Mouse (Mus musculus) forebrain, embryonic 16.5 days (tissue): ENCODE measurements around the gene Nlgn2. TPM values are rescaled to one million over a fixed set of nuclear protein-coding genes. Genes with fewer than 3 reads are reported as not detected.

Source experiments
- ATAC-seq: fragments of 200-750 bp; cut with Nextera tagmentation; 2 replicates; pipeline ENCODE4 v1.8.0; 2017; ENCODE audit warnings: mild to moderate bottlenecking, moderate library complexity
- H3K27ac ChIP-seq: fragments of 300-500 bp; sonication (generic); 2 replicates; pipeline ENCODE4 v1.5.1; 2014; ENCODE audit warnings: low read length, control low read depth
- H3K27me3 ChIP-seq: fragments of 300-500 bp; sonication (generic); replicated peaks from 2 replicates; pipeline ENCODE4 v1.6.1; 2014; ENCODE audit warnings: low read length; ENCODE audit not compliant: control insufficient read depth, insufficient read depth
- H3K36me3 ChIP-seq: fragments of 300-500 bp; sonication (generic); 2 replicates; pipeline ENCODE4 v1.6.1; 2014; ENCODE audit not compliant: control insufficient read depth, insufficient read depth
- H3K4me1 ChIP-seq: fragments of 300-500 bp; sonication (generic); replicated peaks from 2 replicates; pipeline ENCODE4 v1.6.1; 2014; ENCODE audit warnings: low read length; ENCODE audit not compliant: control insufficient read depth, insufficient read depth
- H3K4me2 ChIP-seq: fragments of 300-500 bp; sonication (generic); 2 replicates; pipeline ENCODE4 v1.6.1; 2014; ENCODE audit warnings: mild to moderate bottlenecking, low read length, control low read depth
- H3K4me3 ChIP-seq: fragments of 300-500 bp; sonication (generic); replicated peaks from 2 replicates; pipeline ENCODE4 v1.5.1; 2014; ENCODE audit warnings: mild to moderate bottlenecking, low read length, control low read depth
- H3K9ac ChIP-seq: fragments of 300-500 bp; sonication (generic); replicated peaks from 2 replicates; pipeline ENCODE4 v1.6.1; 2014; ENCODE audit warnings: low read depth, low read length, control low read depth
- H3K9me3 ChIP-seq: fragments of 300-500 bp; sonication (generic); 2 replicates; pipeline ENCODE4 v1.6.1; 2016; ENCODE audit warnings: low read length; ENCODE audit not compliant: control insufficient read depth
- WGBS: fragments of 180-500 bp; shearing (Covaris S2); extraction: QIAGEN DNeasy Blood & Tissue Kit; methylation state at CpG from one replicate; pipeline ENCODE4 v1.1.7; 2014; 5-methylcytosine and 5-hydroxymethylcytosine counted together
- polyA plus RNA-seq: library from polyadenylated mRNA; unstranded; fragments of >200 nt; fragmentation: Nextera tagmentation; extraction: Ambion mirVana; gene quantifications from 2 replicates; pipeline ENCODE4 v1.2.1, GENCODE M21; 2015

Gene Nlgn2
- polyA plus RNA-seq, 1 experiment from 2014 or later: 22.8 TPM

DNA sequence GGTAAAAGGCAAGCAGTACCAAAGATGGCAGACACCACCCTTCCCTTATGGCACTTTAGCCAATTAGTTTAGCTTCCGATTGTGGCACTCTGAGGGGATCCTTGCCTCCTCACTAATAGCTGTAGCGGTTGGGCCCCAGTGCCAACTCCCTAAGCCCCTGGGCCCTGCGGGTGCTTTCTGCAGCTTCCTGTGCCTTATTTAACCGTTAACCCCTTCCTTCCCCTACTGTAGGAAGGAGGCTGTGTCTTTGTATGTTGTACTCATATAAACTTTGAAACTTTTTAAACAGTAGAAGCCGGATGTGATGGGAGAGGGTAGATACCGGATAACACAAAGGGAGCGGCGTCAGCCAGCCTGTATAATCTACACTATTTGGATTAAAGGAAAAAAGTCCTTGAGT is 13.2 kb upstream of the Nlgn2 start:
- no peaks in the 10 kb centered on the region for H3K27me3 ChIP-seq
- H3K4me1 ChIP-seq: peaks cover 20% of the 10 kb centered on the region
- WGBS: 65% methylated on average over 8 of the region's 8 CpGs
- H3K9me3 ChIP-seq: no peaks in the 10 kb centered on the region
- H3K4me3 ChIP-seq: no peak overlapping the region
- H3K27ac ChIP-seq: no peak overlapping the region
- ATAC-seq: no peak
- H3K36me3 ChIP-seq: peaks cover 18% of the 10 kb centered on the region; the same call in 1 of the 2 replicates
- H3K4me2 ChIP-seq: no peak overlapping the region
- H3K9ac ChIP-seq: no peak overlapping the region

- no peaks in the 10 kb centered on the region for H3K27me3 ChIP-seq
- H3K4me1 ChIP-seq: peaks cover 24% of the 10 kb centered on the region
- H3K4me3 ChIP-seq: no peak overlapping the region
- H3K9me3 ChIP-seq: no peaks in the 10 kb centered on the region
- WGBS: 95% methylated on average over 15 of the region's 15 CpGs
- H3K9ac ChIP-seq: no peak overlapping the region
- no peak overlapping the region for H3K4me2 ChIP-seq
- no peak overlapping the region for H3K27ac ChIP-seq
- no peak for ATAC-seq
- peaks cover 18% of the 10 kb centered on the region; the same call in 1 of the 2 replicates for H3K36me3 ChIP-seq
Measured at GRCm38 (mm10) chr11:69849884-69850283, 12.3 kb upstream of the Nlgn2 start.

GRCm38 (mm10) chr11:69849128-69849527 is 11.5 kb upstream of the Nlgn2 start:
- Histone ChIP-seq H3K4me1 (peaks cover 24% of the 10 kb centered on the region), H3K4me3 (no peak overlapping the region), H3K27me3 (no peaks in the 10 kb centered on the region), H3K27ac (no peak overlapping the region), H3K36me3 (peaks cover 18% of the 10 kb centered on the region; the same call in 1 of the 2 replicates), H3K9me3 (no peaks in the 10 kb centered on the region), H3K9ac (no peak overlapping the region), H3K4me2 (no peak overlapping the region)
- ATAC-seq: no peak
- 91% methylated on average over 9 of the region's 9 CpGs for WGBS

DNA sequence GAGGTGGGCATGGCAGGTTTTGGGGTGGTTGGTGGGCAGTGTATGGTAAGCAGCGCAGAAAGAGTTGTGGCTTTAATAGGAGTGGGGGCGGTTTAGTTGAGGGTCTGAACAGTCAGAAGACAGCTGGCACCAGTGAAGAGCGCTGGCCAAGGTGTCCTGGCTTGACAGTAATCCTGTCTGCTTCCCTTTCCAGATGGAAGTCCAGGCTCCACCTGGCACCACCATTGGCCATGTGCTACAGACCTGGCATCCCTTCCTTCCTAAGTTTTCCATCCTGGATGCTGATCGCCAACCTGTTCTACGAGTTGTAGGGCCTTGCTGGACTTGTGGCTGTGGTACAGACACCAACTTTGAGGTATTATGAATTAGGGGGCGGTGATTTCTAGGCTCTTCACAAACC is 10.4 kb upstream of the Nlgn2 start:
- H3K27me3 ChIP-seq: no peaks in the 10 kb centered on the region
- H3K36me3 ChIP-seq: peaks cover 18% of the 10 kb centered on the region; the same call in 1 of the 2 replicates
- no peak overlapping the region for H3K4me3 ChIP-seq
- H3K9ac ChIP-seq: no peak overlapping the region; the same call in 1 of the 2 replicates
- peak overlapping the region; percentile 53 for H3K4me2 ChIP-seq
- peaks cover 24% of the 10 kb centered on the region for H3K4me1 ChIP-seq
- no peaks in the 10 kb centered on the region for H3K9me3 ChIP-seq
- WGBS: 97% methylated on average over 6 of the region's 6 CpGs
- no peak for ATAC-seq
- no peak overlapping the region for H3K27ac ChIP-seq

DNA sequence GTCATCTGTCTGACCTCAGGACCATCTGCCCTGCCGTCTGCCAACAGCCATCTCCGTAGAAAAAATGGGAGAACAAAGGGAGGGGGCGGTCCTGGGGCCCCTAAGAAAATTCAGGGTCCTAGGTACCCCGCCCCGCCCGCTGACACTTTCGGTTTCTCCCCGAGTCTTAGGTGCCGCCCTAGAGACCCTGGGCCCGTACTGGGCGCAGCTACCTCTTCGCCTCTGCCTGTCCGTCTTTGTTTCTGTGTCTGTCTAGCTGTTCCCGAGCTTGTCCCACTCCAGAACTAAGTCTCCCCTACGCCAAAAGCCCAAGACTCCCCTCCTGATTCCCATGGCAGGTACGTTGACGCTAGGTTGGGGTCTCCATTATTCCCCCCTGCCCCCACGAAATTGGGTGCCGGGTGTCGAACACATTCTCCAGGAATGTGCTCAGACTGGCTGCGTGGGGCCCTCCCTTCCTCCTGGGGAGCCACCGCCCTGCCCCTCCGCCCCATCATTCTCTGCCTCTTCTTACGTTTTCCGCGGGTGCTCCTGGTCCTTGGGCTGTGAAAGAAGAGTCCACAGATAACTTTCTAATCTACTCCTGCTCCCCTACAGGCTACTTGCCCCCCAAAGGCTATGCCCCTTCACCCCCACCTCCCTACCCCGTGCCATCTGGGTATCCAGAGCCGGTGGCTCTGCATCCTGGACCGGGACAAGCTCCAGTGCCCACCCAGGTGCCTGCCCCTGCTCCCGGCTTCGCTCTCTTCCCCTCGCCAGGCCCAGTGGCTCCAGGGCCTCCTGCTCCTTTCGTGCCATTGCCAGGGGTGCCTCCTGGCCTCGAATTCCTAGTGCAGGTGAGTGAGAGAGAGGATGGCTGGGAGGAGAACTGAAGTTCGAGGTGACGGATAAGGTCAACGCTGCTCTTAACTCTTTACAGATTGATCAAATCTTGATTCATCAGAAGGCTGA is 9.4 kb upstream of the Nlgn2 start:
- WGBS: 11% methylated on average over 37 of the region's 37 CpGs
- Histone ChIP-seq H3K27ac (peak overlapping the region; percentile 95), H3K9ac (peak overlapping the region; percentile 89), H3K9me3 (no peaks in the 10 kb centered on the region), H3K4me1 (peaks cover 24% of the 10 kb centered on the region), H3K4me3 (peak overlapping the region; percentile 76), H3K36me3 (peaks cover 18% of the 10 kb centered on the region; the same call in 1 of the 2 replicates), H3K27me3 (no peaks in the 10 kb centered on the region), H3K4me2 (peak overlapping the region; percentile 53)
- peak; percentile 41 for ATAC-seq

GRCm38 (mm10) chr11:69846198-69846680 is 8.7 kb upstream of the Nlgn2 start, which contains the start of gene Plscr3:
TSS of gene Plscr3 (plus strand) at chr11:69846376.
- Histone ChIP-seq H3K9ac (peak within 1 kb of the TSS; percentile 89), H3K27me3 (no peaks in the 10 kb centered on the region), H3K9me3 (no peaks in the 10 kb centered on the region), H3K27ac (peak within 1 kb of the TSS; percentile 95), H3K36me3 (peaks cover 18% of the 10 kb centered on the region; the same call in 1 of the 2 replicates), H3K4me1 (peaks cover 24% of the 10 kb centered on the region), H3K4me2 (peak within 1 kb of the TSS; percentile 53), H3K4me3 (peak within 1 kb of the TSS; percentile 76)
- ATAC-seq: peak; percentile 95
- under 1% methylated on average over 38 of the region's 38 CpGs for WGBS

- no peaks in the 10 kb centered on the region for H3K9me3 ChIP-seq
- WGBS: 1% methylated on average over 7 of the region's 7 CpGs
- ATAC-seq: no peak
- peak overlapping the region; percentile 76 for H3K4me2 ChIP-seq
- peak overlapping the region; percentile 69 for H3K9ac ChIP-seq
- H3K27me3 ChIP-seq: no peaks in the 10 kb centered on the region
- peak overlapping the region; percentile 86 for H3K27ac ChIP-seq
- H3K4me3 ChIP-seq: peak overlapping the region; percentile 79
- H3K36me3 ChIP-seq: no peaks in the 10 kb centered on the region
- H3K4me1 ChIP-seq: peaks cover 35% of the 10 kb centered on the region
Measured at GRCm38 (mm10) chr11:69838714-69839104, 1.1 kb upstream of the Nlgn2 start.

DNA sequence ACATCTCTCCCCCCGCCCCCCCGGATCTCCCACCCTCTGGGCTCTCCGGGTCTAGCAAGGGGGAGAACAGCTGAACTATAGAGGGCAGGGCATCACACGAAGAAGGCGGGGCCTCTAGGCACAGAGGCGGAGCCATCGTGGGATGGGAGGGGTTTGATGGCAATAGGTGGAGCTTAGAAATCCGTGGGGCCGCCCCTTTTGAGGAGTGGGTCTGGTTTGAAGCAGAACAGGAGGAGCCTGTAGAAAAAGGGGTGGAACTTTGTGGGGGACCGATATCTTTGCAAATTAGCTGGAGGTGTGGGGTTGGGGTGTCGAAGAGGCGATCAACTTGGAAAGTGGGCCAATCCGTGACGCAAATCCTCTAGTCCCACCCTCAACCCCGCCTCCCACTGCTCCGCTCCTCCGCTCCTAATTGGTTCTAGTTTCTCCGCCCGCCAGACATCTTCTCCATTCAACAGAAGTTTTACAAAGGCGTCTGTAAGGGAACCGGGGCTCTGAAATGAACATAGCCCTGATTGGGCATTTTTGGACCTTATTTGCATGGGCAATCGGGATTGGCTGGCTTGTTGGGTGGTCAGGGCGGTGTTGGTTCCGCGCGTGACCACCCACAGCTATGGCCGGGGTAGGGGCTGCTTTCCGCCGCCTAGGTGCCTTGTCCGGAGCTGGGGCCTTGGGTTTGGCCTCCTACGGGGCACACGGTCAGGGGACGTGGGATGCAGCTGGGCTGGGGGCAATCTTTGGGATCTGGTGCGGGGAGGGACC is 549 bp upstream of the Nlgn2 start, which contains the start of gene Tmem256:
Gene Tmem256 (plus strand): TSS at position 563 of the 762 bp plus-strand sequence.
- ATAC-seq: peak; percentile 91
- H3K27ac ChIP-seq: peak within 1 kb of the TSS; percentile 90
- peaks cover 41% of the 10 kb centered on the region for H3K4me1 ChIP-seq
- H3K9ac ChIP-seq: peak within 1 kb of the TSS; percentile 92
- H3K9me3 ChIP-seq: no peaks in the 10 kb centered on the region
- under 1% methylated on average over 34 of the region's 34 CpGs for WGBS
- H3K36me3 ChIP-seq: no peaks in the 10 kb centered on the region
- H3K4me3 ChIP-seq: peak within 1 kb of the TSS; percentile 79
- no peaks in the 10 kb centered on the region for H3K27me3 ChIP-seq
- peak within 1 kb of the TSS; percentile 93 for H3K4me2 ChIP-seq
